Mouse (Mus musculus) erythroid progenitor cell, adult 5-6 weeks (primary cell): ENCODE data around the gene Trhr2. TPM values are rescaled to one million over a fixed set of nuclear protein-coding genes. Genes with fewer than 3 reads are reported as not detected.

Experiments
- ATAC-seq: replicated peaks from 2 replicates; pipeline ENCODE4 v1.8.0; 2016; ENCODE audit warnings: moderate number of reproducible peaks, mild to moderate bottlenecking, moderate TSS enrichment, inconsistent platforms; ENCODE audit not compliant: poor library complexity, low FRiP score, severe bottlenecking
- total RNA-seq, 2 experiments: library from RNA; stranded (forward) in 1 of 2; stranded (reverse) in 1 of 2; fragments of 150-400 nt in 1 of 2; fragments of 186-747, 209-891 nt in 1 of 2; gene quantifications; 2 replicates each; pipeline versions ENCODE4 v1.2.3 to v1.2.4; 2015 to 2017; ENCODE audit warnings: low replicate concordance in 2 of 2

Gene Trhr2
- total RNA-seq, 2 experiments from 2014 or later = not detected

DNA sequence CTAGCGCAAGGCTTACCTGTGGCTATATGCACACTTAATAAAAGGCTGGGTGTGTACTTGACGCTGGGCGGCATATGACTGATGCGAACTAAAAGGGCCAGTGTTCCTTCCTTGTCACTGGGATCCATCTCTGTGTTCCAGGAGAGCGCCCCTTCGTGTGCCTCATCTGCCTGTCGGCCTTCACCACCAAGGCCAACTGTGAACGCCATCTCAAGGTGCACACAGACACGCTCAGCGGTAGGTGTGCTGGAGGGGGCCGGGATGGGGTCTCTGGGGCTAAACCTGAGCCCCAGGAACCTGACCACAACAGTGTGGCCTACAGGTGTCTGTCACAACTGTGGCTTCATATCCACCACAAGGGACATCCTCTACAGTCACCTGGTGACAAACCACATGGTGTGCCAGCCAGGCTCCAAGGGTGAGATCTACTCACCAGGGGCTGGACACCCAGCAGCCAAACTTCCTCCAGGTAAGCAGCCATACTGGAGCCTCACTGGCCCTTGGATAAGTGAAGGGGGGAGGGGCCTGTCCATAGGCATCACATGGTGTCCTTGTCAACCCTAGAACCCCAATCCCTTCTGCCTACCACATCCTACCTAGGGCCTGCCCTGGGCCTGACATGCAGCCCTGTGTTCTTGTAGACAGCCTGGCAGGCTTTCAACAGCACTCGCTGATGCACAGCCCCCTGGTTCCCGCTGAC lies 25.6 kb downstream of the Trhr2 start:
- ATAC-seq = no peak

DNA sequence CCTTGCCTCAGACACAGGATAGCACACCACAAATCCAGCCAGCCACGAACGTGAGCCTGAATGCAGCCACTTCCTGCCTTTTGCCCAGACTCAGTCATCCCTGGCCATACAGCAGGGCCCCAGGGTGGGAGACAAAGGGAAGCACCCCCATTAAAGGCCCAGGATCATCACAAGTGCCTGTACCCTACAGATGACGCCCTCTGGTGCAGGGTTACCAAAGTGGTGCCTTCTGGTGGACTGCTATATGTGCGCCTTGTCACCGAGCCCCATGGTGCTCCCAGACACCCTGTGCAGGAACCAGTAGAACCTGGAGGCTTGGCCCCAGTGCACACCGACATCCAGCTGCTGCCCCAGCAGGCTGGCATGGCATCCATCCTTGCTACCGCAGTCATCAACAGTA lies 27.0 kb downstream of the Trhr2 start:
- no peak for ATAC-seq

DNA sequence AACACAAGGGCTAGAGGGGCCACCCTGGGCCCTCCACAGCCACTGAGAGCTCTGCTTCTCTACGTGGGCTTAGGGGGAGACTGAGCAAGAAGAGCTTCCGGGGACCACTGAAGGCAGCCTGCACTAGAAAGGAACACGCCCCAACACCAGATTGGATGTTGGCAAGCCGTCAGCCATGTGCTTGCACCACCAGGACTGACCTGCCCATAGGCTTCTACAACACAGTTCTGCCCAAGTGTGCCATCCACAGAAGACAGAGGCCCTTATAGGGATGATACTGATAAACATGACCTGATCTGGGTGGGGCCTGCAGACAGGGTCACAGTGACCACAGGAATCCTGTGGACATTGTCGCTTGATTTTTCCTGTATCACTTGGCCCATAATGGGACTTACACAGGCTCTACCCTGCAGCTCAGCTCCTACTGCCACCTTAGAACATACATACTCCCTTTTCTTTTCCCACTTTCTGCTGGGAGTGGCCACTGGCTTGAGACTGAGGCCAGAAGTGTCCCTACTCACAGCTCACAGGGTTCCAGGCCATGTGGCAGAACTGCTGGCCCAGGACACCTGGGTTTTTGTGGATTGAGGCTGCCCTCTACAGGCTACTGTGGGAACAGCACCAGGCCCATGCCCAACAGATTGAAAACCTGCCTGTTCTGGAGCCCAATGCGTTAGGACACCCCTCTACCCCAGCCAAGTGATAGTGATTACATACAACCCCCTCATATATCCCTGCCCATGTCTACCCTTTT lies 27.6 kb downstream of the Trhr2 start:
- ATAC-seq = peak; percentile 31

DNA sequence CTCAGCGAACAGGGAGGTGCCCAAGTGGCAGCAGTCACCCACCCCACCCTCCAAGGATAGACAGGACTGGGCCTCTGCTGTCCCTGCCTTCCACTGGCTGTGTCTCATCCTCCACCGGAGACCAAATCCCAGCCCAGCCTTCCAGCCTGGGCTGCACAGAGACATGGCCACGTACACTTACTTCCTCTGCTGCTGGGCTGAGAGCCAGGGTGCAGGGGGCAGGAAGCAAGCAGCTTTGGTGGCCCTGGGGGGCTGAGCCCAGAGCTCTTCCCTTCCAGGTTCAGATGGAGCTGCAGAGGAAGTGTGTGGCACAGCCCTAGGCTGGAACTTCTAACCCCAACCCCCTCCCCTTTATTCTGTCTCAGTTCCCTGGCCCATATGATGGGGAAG lies 29.4 kb downstream of the Trhr2 start:
- no peak for ATAC-seq

DNA sequence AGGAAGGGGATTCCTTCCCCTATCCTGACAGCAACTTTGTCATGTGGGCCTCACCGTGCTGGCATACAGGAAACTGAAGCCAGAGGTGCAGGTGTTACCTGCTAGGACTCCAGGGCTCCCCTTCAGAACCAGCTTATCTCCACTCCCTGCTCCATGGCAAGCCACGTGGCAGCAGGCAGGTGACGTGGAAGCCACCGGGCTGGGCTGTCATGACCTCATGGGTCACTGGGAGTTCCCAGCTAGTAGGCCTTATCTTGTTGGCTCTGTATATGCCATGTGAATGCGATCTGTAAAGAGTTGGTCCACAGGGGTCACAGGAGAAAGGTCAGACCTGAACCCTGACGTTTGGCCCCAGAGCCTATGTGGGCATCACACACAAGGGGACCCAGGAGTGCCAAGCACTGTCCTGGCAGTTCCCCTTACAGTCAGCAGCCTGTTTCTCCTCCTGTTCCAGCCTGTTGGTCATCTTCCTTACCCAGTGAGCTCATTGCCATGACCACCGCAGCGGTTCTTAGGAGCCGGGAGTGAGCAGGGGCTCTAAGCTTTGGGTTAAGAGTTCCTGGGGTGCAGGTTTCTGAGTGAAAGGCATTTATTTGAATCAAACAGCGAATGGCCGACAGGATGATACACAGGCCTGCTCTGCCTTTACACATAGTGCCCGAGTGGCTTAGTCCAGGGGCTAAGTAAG lies 30.0 kb downstream of the Trhr2 start:
- peak; percentile 68 for ATAC-seq

DNA sequence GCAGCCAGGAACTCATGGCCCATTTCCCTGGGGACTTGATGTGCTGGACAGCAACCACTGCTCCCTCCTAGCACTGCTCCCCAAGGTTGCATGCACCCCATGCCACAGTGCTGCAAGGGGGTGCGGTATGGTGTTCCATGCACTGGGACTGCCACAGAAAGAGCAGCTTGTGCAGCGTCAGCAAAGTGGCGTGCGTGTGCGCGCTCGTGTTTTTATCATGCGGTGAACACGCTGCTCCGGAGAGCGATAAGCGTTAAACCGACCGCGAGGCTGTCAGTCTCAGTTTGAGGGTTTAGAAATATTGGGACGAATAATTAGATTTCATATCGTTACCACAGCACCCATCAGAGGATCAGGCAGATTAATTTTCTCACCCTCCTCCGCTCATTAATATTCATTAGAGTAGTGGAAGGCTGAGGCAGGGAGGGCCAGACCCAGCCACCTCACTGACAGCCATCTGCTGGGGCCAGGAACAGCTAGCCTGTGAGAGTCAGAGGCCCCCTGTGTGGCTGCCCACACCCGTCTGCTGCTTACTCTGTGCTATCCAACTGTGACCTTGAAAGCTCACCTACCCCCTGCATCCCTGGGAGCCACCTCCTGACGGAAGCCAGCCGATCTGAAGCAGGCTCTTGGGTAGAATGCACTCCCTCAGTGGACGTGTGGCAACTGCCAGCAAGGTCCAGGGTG lies 30.9 kb downstream of the Trhr2 start:
- ATAC-seq = peak; percentile 55

DNA sequence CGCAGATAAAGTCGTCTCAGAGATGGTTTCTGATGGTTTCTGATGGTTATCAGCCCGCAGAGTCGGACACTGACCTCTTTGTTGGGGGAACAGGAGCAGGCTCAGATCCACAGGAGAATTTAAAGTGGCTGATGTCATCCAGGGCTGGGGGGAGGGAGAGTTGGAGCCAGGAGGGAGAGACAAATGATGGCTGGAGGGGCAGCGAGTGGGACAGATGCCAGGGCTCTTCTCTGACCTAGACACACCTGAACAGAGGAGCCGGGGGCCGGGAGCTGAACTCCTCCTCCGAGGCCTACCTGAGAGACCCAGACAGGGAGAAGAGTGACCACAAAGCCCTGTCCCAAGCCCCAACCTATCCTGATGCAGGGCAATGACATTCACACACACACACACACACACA lies 31.5 kb downstream of the Trhr2 start:
- ATAC-seq = no peak

DNA sequence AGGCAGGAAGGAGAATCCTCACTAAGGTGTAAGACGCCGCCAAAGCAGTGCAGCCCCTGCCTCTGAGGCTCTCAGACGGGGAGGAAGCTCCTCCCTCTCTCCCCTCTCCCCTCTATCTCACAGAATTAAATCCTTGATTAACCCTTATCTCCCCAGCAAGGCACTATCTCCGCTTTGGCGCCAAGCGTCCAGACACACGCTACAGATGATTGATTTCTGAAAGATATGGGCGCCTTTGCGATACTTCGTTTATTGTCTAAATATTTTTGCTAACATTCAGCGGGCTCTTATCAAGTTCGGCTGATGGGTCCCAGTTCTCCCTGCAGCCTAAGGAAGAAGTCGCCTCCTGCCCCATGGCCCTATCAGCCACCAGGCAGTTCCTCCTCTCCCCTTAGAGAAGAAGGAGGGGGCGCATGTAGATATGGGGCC lies 34.4 kb downstream of the Trhr2 start:
- ATAC-seq = no peak

DNA sequence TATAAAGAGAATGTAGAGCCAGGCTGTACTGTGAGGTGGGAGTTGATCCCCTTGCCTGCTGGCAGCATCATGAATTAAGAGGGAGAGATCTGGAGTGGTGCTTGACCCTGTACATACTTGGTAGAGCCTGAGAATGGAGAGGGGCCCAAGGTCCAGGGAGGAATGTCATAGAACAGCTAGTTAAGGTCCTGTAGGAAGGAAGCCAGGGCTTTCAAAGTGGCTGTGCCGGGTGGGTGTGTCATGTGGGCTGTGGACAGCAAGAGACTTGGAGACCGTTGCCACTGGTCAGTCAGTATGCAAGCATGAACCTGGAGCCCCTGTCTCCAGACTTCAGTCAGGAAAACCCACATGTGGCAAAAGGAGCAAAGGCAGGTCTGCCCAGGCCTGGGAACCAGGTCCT lies 35.4 kb downstream of the Trhr2 start:
- no peak for ATAC-seq

DNA sequence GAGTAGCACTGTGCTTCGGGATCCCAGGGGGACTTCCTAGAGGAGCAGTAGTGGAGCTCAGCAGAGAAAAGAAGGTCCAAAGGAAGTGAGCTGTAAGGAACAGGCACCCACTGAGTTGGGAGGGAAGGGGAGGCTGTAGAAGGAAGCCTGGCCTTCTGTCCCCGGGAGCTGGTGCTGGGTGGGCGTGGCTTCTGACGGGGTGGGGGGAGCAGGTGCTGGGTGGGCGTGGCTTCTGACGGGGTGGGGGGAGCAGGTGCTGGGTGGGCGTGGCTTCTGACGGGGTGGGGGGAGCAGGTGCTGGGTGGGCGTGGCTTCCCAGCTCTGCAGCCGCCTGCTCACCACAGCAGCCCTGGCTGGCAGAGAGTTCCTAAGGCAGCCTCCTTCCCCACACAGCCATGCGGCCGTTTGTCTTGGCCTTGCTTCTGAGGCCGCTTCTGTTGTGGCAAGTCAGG lies 36.6 kb downstream of the Trhr2 start:
- 0 out of 2 replicates have a peak, but pooled peaks have one; percentile 9 for ATAC-seq

DNA sequence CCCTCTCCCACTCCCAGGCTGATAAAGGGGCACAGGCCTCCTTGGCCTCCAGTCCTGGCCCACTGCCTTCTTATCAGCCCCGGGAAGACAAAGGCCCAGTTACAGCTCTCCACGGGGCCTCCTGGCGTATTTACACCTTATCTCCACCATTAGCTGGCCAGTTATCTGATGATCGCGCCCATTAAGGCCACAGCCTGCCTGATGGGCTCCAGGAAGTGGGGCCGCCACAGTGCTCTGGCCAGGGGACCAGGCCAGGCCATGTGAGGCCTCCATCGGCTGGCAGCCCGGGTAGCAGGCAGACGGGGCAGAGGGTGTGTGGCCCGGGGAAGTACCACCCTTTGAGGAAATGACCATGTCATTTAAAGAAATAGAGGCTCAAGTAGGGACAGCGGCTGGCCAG lies 37.8 kb downstream of the Trhr2 start:
- 0 out of 2 replicates have a peak, but pooled peaks have one; percentile 1 for ATAC-seq

DNA sequence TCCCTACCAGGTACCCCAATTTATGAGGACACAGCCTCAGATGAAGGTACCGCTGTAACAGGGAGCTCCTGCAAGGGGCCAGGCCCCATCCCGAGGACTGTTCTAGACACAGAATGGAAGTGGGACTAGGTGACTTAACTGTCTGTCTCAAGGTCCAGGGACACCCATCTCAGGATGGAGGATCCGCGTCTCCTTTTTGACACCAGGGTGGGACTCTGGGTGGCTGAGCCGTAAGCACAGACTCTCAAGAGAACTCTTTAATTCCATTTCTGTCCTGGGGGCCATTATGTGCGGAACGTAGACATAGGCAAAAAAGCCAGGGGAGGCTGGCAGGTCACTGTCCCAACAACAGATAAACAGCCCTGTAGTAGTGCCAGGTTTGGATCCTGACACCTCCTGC lies 38.4 kb downstream of the Trhr2 start:
- ATAC-seq = no peak

DNA sequence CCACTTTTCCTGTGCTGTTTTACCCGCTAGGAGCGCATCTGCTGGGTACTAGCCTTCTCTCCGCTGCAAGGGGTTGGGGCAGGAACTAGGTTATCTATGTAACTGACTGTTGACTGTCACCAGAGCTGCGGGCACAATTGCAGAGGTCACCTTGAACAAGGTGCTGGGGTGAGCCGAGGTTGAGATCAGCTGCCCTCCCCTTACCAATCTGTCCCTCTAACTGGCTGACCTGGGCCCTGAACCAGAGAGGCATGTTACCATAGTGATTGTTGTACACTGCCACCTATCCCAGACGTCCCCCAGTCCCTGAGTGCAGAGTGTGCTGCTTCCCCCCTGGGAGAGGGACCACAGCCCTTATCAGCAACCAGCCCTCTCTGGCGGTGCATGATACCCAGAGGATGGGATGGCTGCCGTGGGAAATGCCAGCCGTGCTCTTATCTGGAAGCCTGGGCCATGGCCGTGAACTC lies 39.1 kb downstream of the Trhr2 start:
- peak; percentile 74 for ATAC-seq

DNA sequence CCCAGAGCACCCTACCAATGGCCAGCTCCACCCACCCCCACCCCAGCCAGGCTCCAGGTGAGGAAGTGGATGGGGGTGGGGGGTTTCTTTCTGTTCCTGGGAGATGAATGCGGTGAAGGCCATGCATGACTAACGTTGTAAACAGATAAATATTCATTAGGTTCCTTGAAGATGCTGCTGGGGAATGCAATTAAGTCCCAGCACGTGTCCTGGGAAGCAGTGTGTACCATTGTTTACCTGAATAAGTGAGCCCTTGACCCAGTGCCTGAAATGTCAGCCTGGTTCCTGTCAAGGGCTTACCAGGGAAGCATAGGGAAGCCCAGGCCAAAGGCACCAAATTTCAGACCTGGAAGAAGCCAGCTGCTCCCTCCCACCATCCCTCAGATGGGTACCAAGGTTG lies 40.0 kb downstream of the Trhr2 start:
- ATAC-seq = no peak

DNA sequence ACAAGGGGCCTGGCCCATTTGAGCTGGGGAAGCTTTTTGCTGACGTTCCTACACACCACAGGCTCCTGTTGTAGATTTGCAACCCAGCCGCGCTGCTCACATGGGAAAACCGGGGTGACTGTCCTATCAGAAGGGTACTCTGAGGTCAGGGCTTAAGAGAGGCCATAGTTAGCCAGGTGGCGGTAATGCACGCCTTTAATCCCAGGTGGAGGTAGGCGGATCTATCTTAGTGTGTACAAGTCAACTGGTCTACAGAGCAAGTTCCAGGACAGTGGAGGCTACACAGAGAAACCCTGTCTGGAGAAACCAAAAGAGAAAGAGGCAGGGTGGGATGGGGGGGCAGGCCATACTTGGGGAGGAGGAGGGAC lies 40.9 kb downstream of the Trhr2 start:
- ATAC-seq = no peak

DNA sequence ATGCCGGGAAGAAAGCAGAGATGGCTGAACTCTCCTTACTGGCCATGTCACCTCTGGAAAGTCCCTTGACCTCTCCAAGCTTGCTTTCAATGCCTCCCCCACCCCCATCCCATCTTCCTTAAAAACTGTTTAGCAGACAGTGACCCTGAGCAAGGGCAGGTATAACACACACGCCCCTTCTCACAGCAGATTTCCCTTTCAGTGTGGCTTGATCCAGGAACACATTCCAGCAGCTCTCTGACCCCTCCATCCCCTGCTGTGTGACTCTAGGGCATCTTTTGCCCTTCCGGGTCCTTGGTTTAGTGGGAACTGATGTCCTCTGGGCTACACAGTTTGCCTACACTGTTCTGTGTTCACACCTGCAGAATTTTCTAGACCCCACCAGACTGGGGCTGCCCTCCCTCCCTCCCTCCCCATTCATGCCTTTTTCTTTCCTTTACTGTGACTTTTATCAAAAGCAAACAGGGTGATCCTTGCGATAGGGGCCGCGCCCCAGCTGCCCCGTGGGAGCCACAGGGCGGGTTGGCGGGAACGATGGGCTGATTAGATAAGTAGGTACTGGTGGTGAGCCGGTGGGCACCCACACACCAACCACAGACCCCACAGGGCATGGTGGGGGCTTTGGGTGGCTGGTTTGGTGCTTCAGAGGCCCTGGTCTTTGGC lies 41.4 kb downstream of the Trhr2 start:
- no peak for ATAC-seq

DNA sequence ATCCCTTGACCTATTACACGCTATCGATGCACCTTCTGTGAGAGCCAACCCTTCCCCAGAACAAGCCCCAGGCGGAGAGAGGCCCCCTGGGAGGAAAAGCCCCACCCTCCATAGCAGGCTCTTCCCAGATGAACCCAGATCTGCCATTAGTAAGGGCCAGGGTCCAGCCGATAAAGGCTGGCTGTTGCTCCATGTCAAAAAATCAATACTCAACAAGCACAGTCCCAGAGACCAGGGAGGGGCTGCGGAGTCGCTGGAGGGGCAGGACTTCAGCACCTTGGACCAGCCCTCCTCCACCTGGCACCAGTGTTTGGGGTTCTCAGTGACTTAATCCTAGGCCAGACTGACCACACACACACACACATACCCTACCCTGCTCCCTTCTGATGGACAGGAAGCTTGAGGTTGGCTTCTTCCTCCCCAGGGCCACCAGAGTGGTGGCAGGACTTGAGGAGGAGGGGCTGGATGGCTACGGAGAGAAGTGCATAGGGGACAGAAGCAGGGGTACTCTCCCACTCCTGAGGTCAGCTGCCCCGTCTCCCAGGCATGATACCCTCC lies 42.5 kb downstream of the Trhr2 start:
- ATAC-seq = no peak

DNA sequence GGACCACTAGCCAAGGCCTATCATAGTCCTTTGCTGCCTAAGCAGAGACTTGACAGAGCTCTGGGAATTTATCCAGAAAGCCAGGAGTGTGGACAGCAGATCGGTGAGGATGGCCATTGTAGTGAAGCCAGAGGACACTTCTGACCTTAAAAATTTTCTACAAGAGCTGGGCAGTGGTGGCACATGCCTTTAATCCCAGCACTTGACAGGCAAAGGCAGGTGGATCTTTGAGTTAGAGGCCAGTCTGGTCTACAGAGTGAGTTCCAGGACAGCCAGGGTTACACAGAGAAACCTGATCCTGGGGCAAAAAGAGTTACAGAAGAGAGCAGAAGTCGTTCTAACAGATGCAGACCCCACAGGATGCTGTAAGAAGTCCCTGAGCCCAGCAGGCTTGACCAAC lies 44.1 kb downstream of the Trhr2 start:
- ATAC-seq = no peak

DNA sequence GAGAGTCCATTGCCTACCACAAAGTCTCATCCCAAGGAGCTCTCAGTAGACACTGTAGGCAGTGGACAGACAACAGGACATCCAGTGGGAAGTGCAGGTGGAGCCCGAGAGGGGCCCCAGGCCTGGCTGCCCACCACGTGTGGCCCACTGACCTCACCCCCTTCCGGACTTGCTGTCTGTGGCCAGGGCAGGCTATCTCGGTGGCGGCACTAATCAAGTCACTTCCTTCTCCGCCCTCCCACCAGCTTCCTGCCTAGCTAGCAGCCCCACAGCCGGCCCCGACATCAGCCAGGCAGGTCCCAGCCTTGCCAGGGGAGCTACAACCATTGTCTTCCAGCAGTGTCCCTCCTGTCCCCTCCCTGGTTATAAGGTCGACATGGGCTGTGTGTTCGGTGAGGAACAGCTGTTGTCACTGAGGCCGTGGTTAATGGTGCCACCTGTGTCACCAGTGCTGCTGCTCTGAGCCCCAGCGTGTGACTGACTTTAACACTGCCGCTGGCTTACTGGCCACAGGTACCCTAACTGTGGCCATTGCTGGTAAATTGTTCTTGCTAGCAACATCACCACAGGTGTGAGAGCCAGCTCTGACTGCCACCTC lies 45.5 kb downstream of the Trhr2 start:
- ATAC-seq = no peak
